In the genomic region with DNA sequence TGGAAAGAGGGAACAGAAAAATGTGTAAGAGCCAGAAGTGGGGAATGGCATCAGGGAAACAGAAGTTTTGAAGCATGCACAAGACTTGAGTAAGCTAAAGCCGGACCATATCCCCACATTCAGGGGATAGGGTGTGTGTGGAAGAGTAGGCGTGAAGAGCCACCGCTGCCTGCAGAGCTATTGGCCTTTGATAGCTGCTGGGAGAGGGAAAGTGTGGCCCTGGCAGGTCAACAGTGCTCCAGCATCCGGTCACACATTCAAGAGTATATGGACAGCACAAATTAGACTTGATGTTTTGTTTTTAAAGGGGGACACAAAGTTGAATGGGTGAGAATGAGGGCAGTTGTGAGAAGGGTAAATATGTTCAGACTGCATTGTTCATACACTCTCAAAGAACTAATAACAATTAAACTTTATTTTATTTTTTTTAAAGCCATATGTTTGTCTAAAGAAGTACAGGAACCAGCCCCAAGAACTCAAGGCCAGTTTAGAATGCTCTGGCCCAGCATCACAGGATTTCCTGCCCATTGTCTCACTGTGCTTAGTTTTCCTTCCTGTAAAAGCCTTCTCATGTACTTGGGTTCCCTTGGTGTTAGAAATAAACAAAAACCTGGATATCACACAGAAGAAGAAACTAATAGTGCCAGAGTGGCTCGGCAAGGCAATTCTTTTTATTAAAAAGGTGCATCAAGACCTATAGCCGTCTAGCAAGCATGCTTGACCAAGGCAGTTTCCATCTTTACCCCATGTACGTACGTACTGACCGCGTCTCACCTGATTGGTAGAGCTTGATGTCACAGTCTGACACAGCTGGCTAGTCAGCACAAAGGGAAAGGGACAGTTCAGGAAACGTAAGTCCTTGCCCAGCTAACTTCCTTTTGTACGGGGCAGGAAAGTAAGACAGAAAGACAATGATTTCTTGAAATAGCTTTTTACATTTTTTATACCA, we compare ENCODE assay signal across 8 mouse cellular contexts.
A peak's percentile ranks its signal among the peaks of the same experiment; 100 is the strongest.
DNase-seq lines count a peak whose midpoint lies in the region; ATAC-seq and TF ChIP-seq lines count a peak whose summit lies in the region.

No protein-coding gene starts in this region.

- no peaks in the 10 kb centered on the region for H3K9me3 ChIP-seq in megakaryocyte, embryonic 14.5 days
- no peaks in the 10 kb centered on the region for H3K9me3 ChIP-seq in heart, embryonic 15.5 days (replicated peaks)

- H3K4me1 ChIP-seq in megakaryocyte, embryonic 14.5 days = peaks cover 8% of the 10 kb centered on the region
- H3K4me1 ChIP-seq in heart, embryonic 15.5 days (replicated peaks) = no peaks in the 10 kb centered on the region
- no peaks in the 10 kb centered on the region for H3K4me1 ChIP-seq in small intestine, adult 2 months (ENCODE audit: control insufficient read depth, insufficient read depth, insufficient read length, low read length)

- DNase-seq in kidney, postnatal 25 days = peak; percentile 32 to 69
- DNase-seq in thymus, postnatal 36 days = no peak
- no peak for DNase-seq in frontal cortex, postnatal 25 days (ENCODE audit: low spot score in 2 of 2)

- H3K4me2 ChIP-seq in heart, embryonic 15.5 days = no peak overlapping the region

- no peak overlapping the region for H3K9ac ChIP-seq in heart, embryonic 15.5 days

- peak overlapping the region; percentile 76 for H3K27ac ChIP-seq in heart, embryonic 15.5 days
- peak overlapping the region; percentile 73 for H3K27ac ChIP-seq in small intestine, adult 2 months (ENCODE audit: insufficient read depth, low read depth, low read length)

- no peak for TF ChIP-seq POLR2A in small intestine, adult 2 months (IDR thresholded peaks at IDR 0.05; ENCODE audit: low read depth, low read length)

- WGBS in heart, embryonic 15.5 days = 65% methylated on average over 12 of the region's 12 CpGs
- 72% methylated on average over 12 of the region's 12 CpGs for WGBS in small intestine, adult 2 months

- peaks cover 4% of the 10 kb centered on the region for H3K27me3 ChIP-seq in megakaryocyte, embryonic 14.5 days (replicated peaks)
- no peaks in the 10 kb centered on the region for H3K27me3 ChIP-seq in heart, embryonic 15.5 days
- no peaks in the 10 kb centered on the region for H3K27me3 ChIP-seq in small intestine, adult 2 months (ENCODE audit: control insufficient read depth, insufficient read depth, low read length)

- ATAC-seq in megakaryocyte, adult 5-6 weeks (ENCODE audit: poor library complexity, severe bottlenecking) = no peak
- peak; percentile 70 for ATAC-seq in heart, embryonic 15.5 days (replicated peaks; ENCODE audit: insufficient number of reproducible peaks, insufficient read depth, low FRiP score, low read depth)
- no peak for ATAC-seq in activated CD4-positive, CD25-positive, alpha-beta regulatory T cell, adult 4 months

- H3K36me3 ChIP-seq in megakaryocyte, embryonic 14.5 days (replicated peaks; ENCODE audit: low read length) = no peaks in the 10 kb centered on the region
- H3K36me3 ChIP-seq in heart, embryonic 15.5 days = no peaks in the 10 kb centered on the region
- no peaks in the 10 kb centered on the region for H3K36me3 ChIP-seq in small intestine, adult 2 months (ENCODE audit: control insufficient read depth, insufficient read depth, low read length)

- no peak for TF ChIP-seq CTCF in small intestine, adult 2 months (IDR thresholded peaks at IDR 0.05; ENCODE audit: extremely low read depth, insufficient read length, insufficient replicate concordance, low read depth, low read length)

- H3K4me3 ChIP-seq in megakaryocyte, embryonic 14.5 days (replicated peaks) = peak overlapping the region; percentile 76
- no peak overlapping the region for H3K4me3 ChIP-seq in heart, embryonic 15.5 days
- H3K4me3 ChIP-seq in small intestine, adult 2 months (ENCODE audit: low read depth, low read length) = no peak overlapping the region

Comparison
In these comparisons a context has a peak if more than half of its experiments do, and no peak if none do; other contexts are left out.
1. DNase-seq: peak in kidney, postnatal 25 days (2 of 2); none in thymus, postnatal 36 days (0 of 2) and frontal cortex, postnatal 25 days (0 of 2).